Mouse (Mus musculus): Measurements from ENCODE around the gene Bod1. TPM values are rescaled to one million over a fixed set of nuclear protein-coding genes. Genes with fewer than 3 reads are reported as not detected.

Gene Bod1
- polyA plus RNA-seq, 1 experiment from 2014 or later, result 102 TPM

DNA sequence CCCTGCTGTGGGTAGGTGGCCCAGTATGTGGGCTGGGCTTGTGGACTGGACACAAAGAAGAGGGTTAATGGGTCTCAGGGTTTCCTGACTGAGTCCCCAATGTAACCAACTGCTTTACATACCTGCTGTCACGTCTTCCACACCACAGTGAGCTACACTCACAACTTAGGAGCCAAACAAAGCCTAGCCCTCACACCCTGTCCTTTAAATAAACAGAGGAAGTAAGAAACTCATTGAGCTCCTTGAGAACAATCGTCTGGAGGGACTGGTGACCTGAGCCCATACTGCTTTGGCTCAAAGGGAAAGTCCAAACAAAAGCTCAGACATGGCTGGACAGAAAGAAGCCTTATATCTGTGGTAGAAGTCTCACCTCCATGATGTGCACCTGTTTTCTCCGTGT, 27.8 kb upstream of the Bod1 start:
- ATAC-seq (ENCODE audit: low read depth), result no peak
- 64% methylated on average over 3 of the region's 3 CpGs for WGBS

DNA sequence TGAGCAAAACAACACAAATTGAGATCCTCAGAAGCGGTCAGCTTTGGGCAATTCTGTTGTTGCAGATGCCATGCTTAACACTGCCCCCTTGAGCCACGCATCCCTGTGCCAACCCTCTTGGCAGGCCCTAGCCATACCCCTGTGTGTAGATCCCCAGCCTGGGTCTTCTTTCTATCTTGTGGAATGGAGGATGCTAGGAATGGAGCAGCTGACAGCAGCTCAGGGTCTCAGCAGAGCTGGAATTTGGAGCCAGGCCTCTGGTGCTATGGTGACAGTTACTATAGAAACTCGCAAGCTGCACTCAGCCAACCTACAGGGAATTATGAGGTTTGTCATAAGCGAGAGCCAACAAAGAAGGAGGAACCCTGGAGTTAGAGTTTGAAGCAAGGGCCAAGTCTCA, 23.1 kb upstream of the Bod1 start:
- no peak overlapping the region for H3K9ac ChIP-seq (ENCODE audit: low read depth, low read length)
- no peak overlapping the region for H3K4me2 ChIP-seq (ENCODE audit: low read depth, low read length)
- ATAC-seq (ENCODE audit: low read depth), result peak; percentile 84
- no peak overlapping the region for H3K27ac ChIP-seq (replicated peaks; ENCODE audit: low read depth, low read length)
- no peaks in the 10 kb centered on the region for H3K36me3 ChIP-seq (ENCODE audit: control insufficient read depth, insufficient read depth, low read length)
- H3K4me1 ChIP-seq (ENCODE audit: control insufficient read depth, insufficient read depth, low read length), result no peaks in the 10 kb centered on the region
- H3K27me3 ChIP-seq (replicated peaks; ENCODE audit: control insufficient read depth, insufficient read depth, low read length), result no peaks in the 10 kb centered on the region
- WGBS, result 83% methylated on average over 4 of the region's 4 CpGs
- H3K4me3 ChIP-seq (ENCODE audit: low read depth, low read length), result no peak overlapping the region
- H3K9me3 ChIP-seq (ENCODE audit: control insufficient read depth, low read length), result no peaks in the 10 kb centered on the region
- DNase-seq (ENCODE audit: low spot score), result peak; percentile 70

More for the DNA sequence above, 27.8 kb upstream of the Bod1 start:
- Histone ChIP-seq H3K4me3 (ENCODE audit: low read depth, low read length) (no peak overlapping the region), H3K9me3 (ENCODE audit: control insufficient read depth, low read length) (no peaks in the 10 kb centered on the region), H3K36me3 (ENCODE audit: control insufficient read depth, insufficient read depth, low read length) (no peaks in the 10 kb centered on the region), H3K4me1 (ENCODE audit: control insufficient read depth, insufficient read depth, low read length) (no peaks in the 10 kb centered on the region), H3K27ac (replicated peaks; ENCODE audit: low read depth, low read length) (no peak overlapping the region), H3K9ac (ENCODE audit: low read depth, low read length) (no peak overlapping the region), H3K4me2 (ENCODE audit: low read depth, low read length) (no peak overlapping the region), H3K27me3 (replicated peaks; ENCODE audit: control insufficient read depth, insufficient read depth, low read length) (no peaks in the 10 kb centered on the region)
- DNase-seq (ENCODE audit: low spot score), result no peak

DNA sequence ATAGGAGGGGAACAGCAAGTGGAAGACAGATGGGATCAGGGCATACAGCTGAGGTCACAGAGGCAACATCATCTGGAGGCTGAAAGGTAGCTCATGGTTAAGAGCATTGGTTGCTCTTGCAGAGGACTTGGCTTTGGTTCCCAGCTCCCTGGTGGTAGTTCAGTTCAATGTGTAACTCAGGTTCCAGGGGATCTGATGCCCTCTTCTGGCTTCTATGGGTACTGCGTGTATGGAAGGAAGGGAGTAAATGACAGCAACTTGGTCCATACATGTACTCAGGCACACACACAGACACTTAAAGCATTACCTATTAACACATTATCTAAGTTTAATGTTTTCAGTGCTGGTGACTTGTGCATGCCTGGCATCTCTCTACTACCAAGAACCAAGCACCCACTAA, 22.4 kb upstream of the Bod1 start:
- ATAC-seq (ENCODE audit: low read depth) (no peak), DNase-seq (ENCODE audit: low spot score) (no peak)
- H3K9ac ChIP-seq (ENCODE audit: low read depth, low read length), result no peak overlapping the region
- H3K36me3 ChIP-seq (ENCODE audit: control insufficient read depth, insufficient read depth, low read length), result no peaks in the 10 kb centered on the region
- H3K9me3 ChIP-seq (ENCODE audit: control insufficient read depth, low read length), result no peaks in the 10 kb centered on the region
- H3K27ac ChIP-seq (replicated peaks; ENCODE audit: low read depth, low read length), result no peak overlapping the region
- no peak overlapping the region for H3K4me3 ChIP-seq (ENCODE audit: low read depth, low read length)
- H3K4me1 ChIP-seq (ENCODE audit: control insufficient read depth, insufficient read depth, low read length), result peaks cover 6% of the 10 kb centered on the region; the same call in 1 of the 2 replicates
- no peaks in the 10 kb centered on the region for H3K27me3 ChIP-seq (replicated peaks; ENCODE audit: control insufficient read depth, insufficient read depth, low read length)
- WGBS, result 82% methylated on average over 1 of the region's 1 CpGs
- no peak overlapping the region for H3K4me2 ChIP-seq (ENCODE audit: low read depth, low read length)

DNA sequence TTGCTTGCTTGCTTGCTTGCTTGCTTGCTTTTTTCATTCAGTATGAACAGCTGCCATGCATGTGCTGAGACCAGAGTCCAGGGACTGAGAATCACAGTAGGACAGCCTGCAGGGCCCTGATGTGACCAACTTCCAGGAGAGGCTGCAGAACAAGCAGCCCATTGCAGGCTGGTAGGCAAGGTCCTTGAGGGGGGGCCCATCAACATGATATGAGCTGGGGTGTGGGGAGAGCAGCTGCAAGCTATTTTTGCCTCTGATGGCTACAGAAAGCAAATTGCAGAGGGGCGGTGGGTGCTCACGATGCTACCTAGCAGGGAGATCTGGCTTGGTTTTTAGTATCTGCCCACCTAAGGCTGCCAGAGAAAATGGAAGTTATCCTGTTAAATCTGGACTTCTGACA, 21.6 kb upstream of the Bod1 start:
- Histone ChIP-seq H3K4me1 (ENCODE audit: control insufficient read depth, insufficient read depth, low read length) (peaks cover 11% of the 10 kb centered on the region; the same call in 1 of the 2 replicates), H3K27me3 (replicated peaks; ENCODE audit: control insufficient read depth, insufficient read depth, low read length) (no peaks in the 10 kb centered on the region), H3K9me3 (ENCODE audit: control insufficient read depth, low read length) (no peaks in the 10 kb centered on the region), H3K27ac (replicated peaks; ENCODE audit: low read depth, low read length) (no peak overlapping the region), H3K9ac (ENCODE audit: low read depth, low read length) (no peak overlapping the region), H3K4me2 (ENCODE audit: low read depth, low read length) (no peak overlapping the region), H3K36me3 (ENCODE audit: control insufficient read depth, insufficient read depth, low read length) (no peaks in the 10 kb centered on the region), H3K4me3 (ENCODE audit: low read depth, low read length) (no peak overlapping the region)
- DNase-seq (ENCODE audit: low spot score), result no peak
- 93% methylated on average over 2 of the region's 2 CpGs for WGBS
- ATAC-seq (ENCODE audit: low read depth), result no peak

DNA sequence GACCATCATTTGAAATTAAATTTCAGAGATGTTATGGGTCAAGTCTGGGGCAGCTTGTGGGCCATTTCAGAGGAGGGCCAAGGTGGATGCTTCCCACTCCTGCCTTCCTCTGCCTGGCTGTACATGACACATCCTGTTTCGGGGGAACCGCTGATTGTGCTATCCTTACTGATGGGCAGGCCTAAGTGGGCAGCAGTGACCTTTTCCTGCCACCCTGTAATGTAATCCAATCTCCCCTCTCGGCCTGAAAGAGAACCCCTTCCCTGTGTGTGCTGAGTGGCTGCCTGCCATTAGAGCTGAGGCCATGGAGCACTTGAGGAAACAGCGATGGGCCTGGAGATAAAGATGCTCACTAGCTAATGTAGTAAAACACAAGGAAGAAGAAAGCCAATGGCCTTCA, 17.3 kb upstream of the Bod1 start:
- DNase-seq (ENCODE audit: low spot score), result no peak
- H3K4me3 ChIP-seq (ENCODE audit: low read depth, low read length), result no peak overlapping the region

DNA sequence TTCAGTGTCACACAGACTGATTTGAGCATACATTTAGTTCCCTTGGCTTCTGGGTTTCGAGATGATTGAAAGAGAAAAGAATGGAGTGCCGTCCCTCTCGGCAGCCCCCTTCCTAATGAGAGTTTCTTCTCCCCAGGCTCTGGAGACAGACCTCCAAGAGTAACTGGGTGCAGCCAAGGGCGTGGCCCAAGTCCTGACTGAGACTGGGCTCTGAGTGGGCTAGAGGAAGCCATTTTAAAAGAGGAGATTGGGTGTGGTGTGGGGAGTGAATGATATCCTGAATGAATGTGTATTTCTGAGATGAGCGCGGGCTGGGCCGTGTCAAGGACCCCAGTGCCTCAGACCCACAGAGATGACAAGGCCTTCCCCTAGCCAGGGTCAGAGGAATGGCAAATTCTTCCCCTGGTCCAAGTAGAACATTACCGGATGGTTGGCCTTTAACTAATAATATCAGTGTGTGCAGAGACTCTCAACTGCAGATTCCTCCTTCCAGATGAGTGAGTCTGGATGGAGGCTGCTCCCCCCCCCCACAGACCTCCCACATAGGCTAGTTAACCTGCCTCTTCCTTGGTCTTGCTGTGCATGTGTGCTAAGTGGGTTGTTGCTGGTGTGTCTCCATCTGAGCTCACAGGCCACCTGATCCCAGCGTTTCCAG, 13.4 kb upstream of the Bod1 start:
- DNase-seq (ENCODE audit: low spot score) (no peak), ATAC-seq (ENCODE audit: low read depth) (no peak)
- H3K27ac ChIP-seq (replicated peaks; ENCODE audit: low read depth, low read length), result no peak overlapping the region
- H3K36me3 ChIP-seq (ENCODE audit: control insufficient read depth, insufficient read depth, low read length), result no peaks in the 10 kb centered on the region
- H3K27me3 ChIP-seq (replicated peaks; ENCODE audit: control insufficient read depth, insufficient read depth, low read length), result no peaks in the 10 kb centered on the region
- 63% methylated on average over 9 of the region's 9 CpGs for WGBS
- H3K4me3 ChIP-seq (ENCODE audit: low read depth, low read length), result no peak overlapping the region
- H3K4me1 ChIP-seq (ENCODE audit: control insufficient read depth, insufficient read depth, low read length), result peaks cover 11% of the 10 kb centered on the region; the same call in 1 of the 2 replicates
- no peak overlapping the region for H3K4me2 ChIP-seq (ENCODE audit: low read depth, low read length)
- no peaks in the 10 kb centered on the region for H3K9me3 ChIP-seq (ENCODE audit: control insufficient read depth, low read length)
- no peak overlapping the region for H3K9ac ChIP-seq (ENCODE audit: low read depth, low read length)

More for the DNA sequence above, 17.3 kb upstream of the Bod1 start:
- no peak overlapping the region for H3K4me2 ChIP-seq (ENCODE audit: low read depth, low read length)
- H3K4me1 ChIP-seq (ENCODE audit: control insufficient read depth, insufficient read depth, low read length), result peaks cover 11% of the 10 kb centered on the region; the same call in 1 of the 2 replicates
- no peak for ATAC-seq (ENCODE audit: low read depth)
- H3K27ac ChIP-seq (replicated peaks; ENCODE audit: low read depth, low read length), result peak overlapping the region; percentile 21; the same call in 1 of the 2 replicates
- no peak overlapping the region for H3K9ac ChIP-seq (ENCODE audit: low read depth, low read length)
- 31% methylated on average over 4 of the region's 4 CpGs for WGBS
- H3K27me3 ChIP-seq (replicated peaks; ENCODE audit: control insufficient read depth, insufficient read depth, low read length), result no peaks in the 10 kb centered on the region
- H3K36me3 ChIP-seq (ENCODE audit: control insufficient read depth, insufficient read depth, low read length), result no peaks in the 10 kb centered on the region
- H3K9me3 ChIP-seq (ENCODE audit: control insufficient read depth, low read length), result no peaks in the 10 kb centered on the region

DNA sequence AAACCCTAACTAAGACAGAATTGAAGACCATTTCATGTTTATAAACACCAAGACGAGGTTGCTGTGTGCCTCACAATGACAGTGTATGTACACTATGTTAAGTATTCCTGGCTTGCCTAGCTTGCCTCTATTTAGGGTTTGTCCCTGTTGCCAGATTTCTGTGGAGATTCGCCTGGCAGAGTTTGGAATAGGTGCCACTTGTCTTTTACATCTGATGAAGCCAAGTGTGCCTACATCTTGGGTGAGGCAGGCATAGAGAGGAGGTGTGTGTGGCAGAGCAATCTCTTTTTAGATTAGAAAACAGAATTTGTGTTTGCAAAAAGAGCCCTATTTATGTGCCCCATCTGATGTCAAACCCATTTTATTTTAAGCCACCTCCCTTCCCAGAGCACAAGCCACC, 12.4 kb upstream of the Bod1 start:
- Histone ChIP-seq H3K36me3 (ENCODE audit: control insufficient read depth, insufficient read depth, low read length) (no peaks in the 10 kb centered on the region), H3K4me1 (ENCODE audit: control insufficient read depth, insufficient read depth, low read length) (peaks cover 5% of the 10 kb centered on the region; the same call in 1 of the 2 replicates), H3K4me3 (ENCODE audit: low read depth, low read length) (no peak overlapping the region), H3K9me3 (ENCODE audit: control insufficient read depth, low read length) (no peaks in the 10 kb centered on the region), H3K9ac (ENCODE audit: low read depth, low read length) (no peak overlapping the region), H3K4me2 (ENCODE audit: low read depth, low read length) (no peak overlapping the region), H3K27ac (replicated peaks; ENCODE audit: low read depth, low read length) (no peak overlapping the region), H3K27me3 (replicated peaks; ENCODE audit: control insufficient read depth, insufficient read depth, low read length) (no peaks in the 10 kb centered on the region)
- 79% methylated on average over 2 of the region's 2 CpGs for WGBS
- DNase-seq (ENCODE audit: low spot score) (no peak), ATAC-seq (ENCODE audit: low read depth) (no peak)

DNA sequence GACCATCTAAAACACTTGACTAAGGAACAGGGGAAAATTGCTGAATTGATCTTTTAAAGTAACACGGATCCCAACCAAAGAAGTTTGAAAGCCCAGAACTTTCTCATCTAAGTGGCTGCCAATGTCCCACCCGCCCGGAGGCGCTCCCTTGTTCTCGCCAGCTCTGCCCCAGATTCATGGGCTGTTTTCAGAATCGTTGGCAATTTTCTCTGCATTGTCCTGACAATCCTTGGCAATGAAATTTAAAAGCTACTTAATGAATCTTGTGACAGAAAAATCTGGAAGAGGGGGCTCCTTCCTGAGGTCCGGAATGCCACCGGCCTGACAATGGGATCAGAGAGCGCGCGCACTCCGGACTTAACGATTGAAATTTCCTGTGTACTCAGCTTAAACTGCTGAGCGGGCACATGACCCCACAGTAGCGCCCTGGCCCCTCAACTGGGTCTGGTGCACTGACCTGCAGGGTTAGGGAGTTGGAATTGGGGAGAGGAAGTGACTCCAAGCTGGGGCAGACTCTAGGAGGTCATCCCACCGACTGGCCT, 8.2 kb upstream of the Bod1 start:
- Histone ChIP-seq H3K4me2 (ENCODE audit: low read depth, low read length) (no peak overlapping the region), H3K36me3 (ENCODE audit: control insufficient read depth, insufficient read depth, low read length) (no peaks in the 10 kb centered on the region), H3K4me1 (ENCODE audit: control insufficient read depth, insufficient read depth, low read length) (no peaks in the 10 kb centered on the region), H3K27ac (replicated peaks; ENCODE audit: low read depth, low read length) (no peak overlapping the region), H3K9me3 (ENCODE audit: control insufficient read depth, low read length) (no peaks in the 10 kb centered on the region), H3K4me3 (ENCODE audit: low read depth, low read length) (no peak overlapping the region), H3K9ac (ENCODE audit: low read depth, low read length) (no peak overlapping the region), H3K27me3 (replicated peaks; ENCODE audit: control insufficient read depth, insufficient read depth, low read length) (no peaks in the 10 kb centered on the region)
- no peak for ATAC-seq (ENCODE audit: low read depth)
- DNase-seq (ENCODE audit: low spot score), result no peak
- WGBS, result 70% methylated on average over 16 of the region's 16 CpGs

DNA sequence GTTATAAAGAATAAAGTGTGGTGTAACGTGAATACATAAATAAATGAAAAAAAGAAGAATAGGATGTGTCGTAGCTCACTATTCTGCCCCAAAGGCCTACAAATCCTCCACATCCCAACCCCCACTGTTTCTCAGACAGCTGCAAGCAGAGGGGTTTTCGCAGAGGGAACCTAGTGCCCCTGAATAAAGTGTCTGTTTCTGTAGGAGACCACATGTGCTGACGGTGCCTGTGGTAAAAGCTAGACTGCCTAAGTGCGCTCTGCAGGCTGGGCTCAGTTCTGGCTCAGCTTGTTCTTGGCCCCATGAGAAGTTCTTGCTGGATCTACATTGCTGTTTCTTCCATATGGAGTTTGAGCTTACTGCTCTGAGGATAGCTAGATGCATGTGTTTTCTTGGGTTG, 5.6 kb upstream of the Bod1 start:
- H3K36me3 ChIP-seq (ENCODE audit: control insufficient read depth, insufficient read depth, low read length), result no peaks in the 10 kb centered on the region
- H3K4me2 ChIP-seq (ENCODE audit: low read depth, low read length), result no peak overlapping the region
- H3K27ac ChIP-seq (replicated peaks; ENCODE audit: low read depth, low read length), result no peak overlapping the region
- no peak overlapping the region for H3K4me3 ChIP-seq (ENCODE audit: low read depth, low read length)
- 81% methylated on average over 5 of the region's 5 CpGs for WGBS
- H3K4me1 ChIP-seq (ENCODE audit: control insufficient read depth, insufficient read depth, low read length), result peaks cover 4% of the 10 kb centered on the region; the same call in 1 of the 2 replicates
- no peak for ATAC-seq (ENCODE audit: low read depth)
- no peaks in the 10 kb centered on the region for H3K27me3 ChIP-seq (replicated peaks; ENCODE audit: control insufficient read depth, insufficient read depth, low read length)
- DNase-seq (ENCODE audit: low spot score), result no peak
- no peaks in the 10 kb centered on the region for H3K9me3 ChIP-seq (ENCODE audit: control insufficient read depth, low read length)
- H3K9ac ChIP-seq (ENCODE audit: low read depth, low read length), result no peak overlapping the region

All from embryonic facial prominence, embryonic 14.5 days (tissue).